Mouse (Mus musculus) CD4-positive naive resting alpha-beta T cell, adult 76 days (primary cell): ENCODE results near the gene Krtap1-4. TPM values are rescaled to one million over a fixed set of nuclear protein-coding genes. Genes with fewer than 3 reads are reported as not detected.

Source experiments
- total RNA-seq: library from RNA; stranded (reverse); gene quantifications from one replicate; pipeline ENCODE4 v1.2.4, GENCODE M21; 2023

The Krtap1-4 gene
- total RNA-seq, result not detected

DNA sequence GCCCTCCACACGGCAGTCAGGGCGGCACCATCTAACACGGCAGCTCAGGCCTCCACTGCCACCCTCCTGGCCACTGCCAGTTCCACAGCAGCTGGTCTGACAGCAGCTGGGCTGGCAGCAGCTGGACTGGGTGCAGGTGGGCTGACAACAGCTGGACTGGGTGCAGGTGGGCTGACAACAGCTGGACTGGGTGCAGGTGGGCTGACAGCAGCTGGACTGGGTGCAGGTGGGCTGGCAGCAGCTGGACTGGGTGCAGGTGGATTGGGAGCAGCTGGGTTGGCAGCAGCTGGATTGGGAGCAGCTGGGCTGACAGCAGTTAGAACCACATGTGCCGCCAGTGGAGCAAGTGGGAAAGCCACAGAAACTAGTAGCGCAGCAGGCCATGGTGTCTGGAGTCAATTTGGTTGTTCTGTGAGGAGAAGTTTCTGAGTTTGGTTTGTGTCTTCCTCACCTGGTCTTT lies at the start of gene Krtap1-4:
Krtap1-4 (minus strand) TSS at position 410 of the 460 bp plus-strand sequence.

GRCm38 (mm10) chr11:99628138-99628537 lies 44.7 kb upstream of the Krtap1-4 start, which contains the start of gene Krtap4-1:
Gene Krtap4-1 (minus strand): TSS chr11:99628238.

DNA sequence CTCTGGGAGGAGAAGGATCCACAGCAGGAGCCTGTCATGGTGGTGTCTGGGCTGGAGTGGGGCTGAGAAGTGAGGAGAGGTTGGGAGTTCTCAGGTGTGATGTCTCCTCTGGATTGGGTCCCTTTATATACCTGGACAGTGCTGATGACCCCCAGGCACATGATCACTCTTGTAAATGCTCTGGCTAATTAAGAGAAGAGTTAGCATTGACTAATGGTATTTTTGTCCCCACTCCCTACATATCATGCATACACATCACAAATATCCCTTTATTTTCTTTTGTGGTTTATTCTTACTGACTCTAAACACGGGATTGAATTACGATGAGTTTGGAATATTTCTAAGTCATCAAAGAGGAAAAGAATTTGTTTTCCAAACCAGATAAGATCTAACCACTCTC lies 36.9 kb upstream of the Krtap1-4 start, which contains the start of gene Gm11562:
Gm11562 (minus strand) TSS at position 101 of the 400 bp plus-strand sequence.

GRCm38 (mm10) chr11:99614796-99615363 lies 31.4 kb upstream of the Krtap1-4 start, which contains the start of gene Krtap2-4:
Gene Krtap2-4 (minus strand): TSS chr11:99614846.

GRCm38 (mm10) chr11:99610089-99610488 lies 26.6 kb upstream of the Krtap1-4 start, which contains the start of gene Gm11937:
Gene Gm11937 (minus strand): TSS chr11:99610189.

GRCm38 (mm10) chr11:99603208-99603607 lies 19.8 kb upstream of the Krtap1-4 start, which contains the start of gene Gm11938:
Gene Gm11938 (minus strand): TSS chr11:99603308.

DNA sequence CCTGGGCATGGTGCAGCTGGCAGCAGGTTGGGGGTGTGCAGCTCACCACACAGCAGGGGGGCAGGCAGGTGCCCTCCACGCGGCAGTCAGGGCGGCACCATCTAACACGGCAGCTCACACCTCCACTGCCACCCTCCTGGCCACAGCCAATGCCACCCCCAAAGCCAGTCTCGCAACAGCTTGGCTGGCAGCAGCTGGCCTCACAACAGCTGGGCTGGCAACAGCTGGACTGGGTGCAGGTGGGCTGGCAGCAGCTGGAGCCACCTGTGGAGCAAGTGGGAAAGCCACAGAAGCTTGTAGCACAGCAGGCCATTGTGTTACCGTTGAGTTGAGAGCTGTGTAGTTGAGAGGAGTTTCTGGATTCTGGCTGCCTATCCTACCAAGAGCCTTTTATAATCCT lies 14.3 kb upstream of the Krtap1-4 start, which contains the start of gene Krtap9-3:
Krtap9-3 (minus strand) TSS at position 364 of the 400 bp plus-strand sequence.

DNA sequence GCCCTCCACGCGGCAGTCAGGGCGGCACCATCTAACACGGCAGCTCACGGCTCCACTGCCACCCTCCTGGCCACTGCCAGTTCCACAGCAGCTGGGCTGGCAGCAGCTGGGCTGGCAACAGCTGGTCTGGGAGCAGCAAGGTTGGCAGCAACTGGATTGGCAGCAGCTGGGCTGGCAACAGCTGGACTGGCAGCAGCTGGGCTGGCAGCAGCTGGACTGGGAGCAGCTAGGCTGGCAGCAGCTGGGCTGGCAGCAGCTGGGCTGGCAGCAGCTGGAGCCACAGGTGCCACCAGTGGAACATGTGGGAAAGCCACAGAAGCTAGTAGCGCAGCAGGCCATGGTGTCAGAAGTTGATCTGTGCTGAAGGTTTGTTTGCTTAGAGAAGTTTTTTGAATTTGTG lies 7.5 kb upstream of the Krtap1-4 start, which contains the start of gene Krtap1-3:
Krtap1-3 (minus strand) TSS at position 359 of the 400 bp plus-strand sequence.

GRCm38 (mm10) chr11:99580636-99581035 lies 2.8 kb downstream of the Krtap1-4 start, which contains the start of gene Krtap1-5:
Gene Krtap1-5 (minus strand): TSS chr11:99581016.

DNA sequence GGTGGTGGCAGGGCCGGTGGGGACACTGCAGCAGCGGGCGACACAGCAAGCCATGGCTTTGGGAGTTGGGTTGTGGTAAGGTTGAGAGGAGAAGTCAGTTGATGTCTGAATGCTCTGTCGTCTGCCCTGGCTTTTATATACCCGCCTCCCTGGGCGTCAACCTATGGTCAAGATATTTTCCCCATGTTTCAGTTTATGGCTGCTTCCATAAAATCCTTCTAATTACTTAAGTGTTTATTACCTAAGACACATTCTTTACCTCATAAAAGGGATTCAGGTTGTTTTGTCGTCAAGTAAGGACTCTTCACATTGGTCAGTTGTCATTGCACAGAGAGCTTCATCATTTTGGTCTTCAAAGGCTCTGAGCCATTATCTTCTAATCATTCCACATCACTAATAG lies 16.9 kb downstream of the Krtap1-4 start, which contains the start of gene Krtap3-1:
Krtap3-1 (minus strand) TSS at position 101 of the 400 bp plus-strand sequence.

DNA sequence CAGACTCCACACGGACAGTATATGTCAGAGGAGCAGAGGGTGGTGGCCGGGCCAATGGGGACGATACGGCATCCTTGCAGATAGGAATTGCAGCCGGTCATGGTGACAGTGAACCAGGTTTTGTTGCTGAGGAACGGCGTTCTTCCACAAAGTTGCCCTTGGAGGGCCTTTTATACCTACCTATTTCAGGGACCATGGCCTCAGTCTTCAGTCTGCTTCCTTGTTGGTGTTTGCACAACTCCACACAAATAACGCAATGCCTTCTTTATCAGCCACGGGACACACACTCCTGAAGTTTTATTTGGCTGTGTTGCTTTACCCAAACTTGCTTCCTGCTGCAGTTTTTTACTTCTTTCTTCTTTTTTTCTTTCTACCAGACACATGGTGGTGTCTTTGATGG lies 24.1 kb downstream of the Krtap1-4 start, which contains the start of gene Gm11939:
Gm11939 (minus strand) TSS at position 101 of the 400 bp plus-strand sequence.

DNA sequence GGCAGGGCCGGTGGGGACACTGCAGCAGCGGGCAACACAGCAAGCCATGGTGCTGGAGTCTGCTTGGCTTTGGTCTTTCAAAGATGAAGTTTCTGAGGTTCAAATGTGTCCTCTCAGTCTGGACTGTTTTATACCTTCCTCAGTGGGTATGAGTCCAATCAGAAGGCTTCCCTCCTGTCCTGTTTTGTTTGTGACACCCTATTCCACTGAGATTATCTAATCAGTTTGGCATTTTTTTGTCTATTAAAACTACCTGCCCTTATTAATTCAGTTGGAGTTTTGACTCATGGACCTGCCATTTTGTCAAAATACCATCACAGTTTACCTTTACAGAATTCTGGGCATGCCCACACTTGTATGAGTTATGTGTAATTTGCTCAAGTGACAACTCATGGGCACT lies 26.7 kb downstream of the Krtap1-4 start, which contains the start of gene Krtap3-2:
Krtap3-2 (minus strand) TSS at position 101 of the 400 bp plus-strand sequence.

DNA sequence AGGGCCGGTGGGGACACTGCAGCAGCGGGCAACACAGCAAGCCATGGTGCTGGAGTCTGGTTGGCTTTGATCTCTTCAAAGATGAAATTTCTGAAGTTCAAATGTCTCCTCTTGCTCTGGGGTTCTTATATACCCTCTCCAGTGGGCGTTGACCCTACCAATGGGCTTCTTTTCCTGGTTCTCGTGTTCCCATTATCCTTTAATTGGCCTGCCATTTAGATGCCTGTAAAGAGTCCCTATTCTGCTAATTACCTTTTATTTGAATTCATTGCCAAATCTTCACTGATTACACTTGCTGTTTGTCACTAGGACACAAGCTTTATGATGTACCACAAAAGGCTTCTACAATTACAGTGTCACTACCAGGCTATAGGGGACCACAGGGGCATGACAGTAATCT lies 32.7 kb downstream of the Krtap1-4 start, which contains the start of gene Krtap3-3:
Krtap3-3 (minus strand) TSS at position 101 of the 400 bp plus-strand sequence.

Other genes starting within 250 kb of the Krtap1-4 start
- gene Krt26, start 245.7 kb downstream of the Krtap1-4 start, total RNA-seq, result not detected
- gene Krt27, start 232.6 kb downstream of the Krtap1-4 start, total RNA-seq, result not detected
- not detected for gene Krt28, start 208.8 kb downstream of the Krtap1-4 start, total RNA-seq
- gene Krt10, start 194.3 kb downstream of the Krtap1-4 start, total RNA-seq, result 4.6 TPM
- not detected for gene Krt12, start 161.4 kb downstream of the Krtap1-4 start, total RNA-seq
- gene Krt20, start 145.5 kb downstream of the Krtap1-4 start, total RNA-seq, result not detected
- gene Krt23, start 90.5 kb downstream of the Krtap1-4 start, total RNA-seq, result not detected
- not detected for gene Krt39, start 62.3 kb downstream of the Krtap1-4 start, total RNA-seq
- not detected for gene Krt40, start 40.5 kb downstream of the Krtap1-4 start, total RNA-seq
- gene Krtap3-3, start 32.8 kb downstream of the Krtap1-4 start, total RNA-seq, result not detected
- not detected for gene Krtap3-2, start 26.8 kb downstream of the Krtap1-4 start, total RNA-seq
- gene Gm11939, start 24.2 kb downstream of the Krtap1-4 start, total RNA-seq, result not detected
- gene Krtap3-1, start 17.0 kb downstream of the Krtap1-4 start, total RNA-seq, result not detected
- gene Krtap1-5, start 2.6 kb downstream of the Krtap1-4 start, total RNA-seq, result not detected
- gene Krtap1-3, start 7.7 kb upstream of the Krtap1-4 start, total RNA-seq, result not detected
- not detected for gene Krtap9-3, start 14.5 kb upstream of the Krtap1-4 start, total RNA-seq
- gene Gm11938, start 19.7 kb upstream of the Krtap1-4 start, total RNA-seq, result not detected
- gene Gm11937, start 26.5 kb upstream of the Krtap1-4 start, total RNA-seq, result not detected
- gene Krtap2-4, start 31.2 kb upstream of the Krtap1-4 start, total RNA-seq, result not detected
- gene Gm11562, start 36.8 kb upstream of the Krtap1-4 start, total RNA-seq, result not detected
- not detected for gene Krtap4-1, start 44.6 kb upstream of the Krtap1-4 start, total RNA-seq
- gene Krtap4-2, start 51.4 kb upstream of the Krtap1-4 start, total RNA-seq, result not detected
- not detected for gene Krtap4-7, start 60.4 kb upstream of the Krtap1-4 start, total RNA-seq
- gene Gm11555, start 66.6 kb upstream of the Krtap1-4 start, total RNA-seq, result not detected
- not detected for gene Gm11563, start 75.3 kb upstream of the Krtap1-4 start, total RNA-seq
- gene Krtap4-6, start 82.3 kb upstream of the Krtap1-4 start, total RNA-seq, result not detected
- not detected for gene Gm14190, start 107.1 kb upstream of the Krtap1-4 start, total RNA-seq
- gene Gm14180, start 150.6 kb upstream of the Krtap1-4 start, total RNA-seq, result not detected
- gene Gm11595, start 189.3 kb upstream of the Krtap1-4 start, total RNA-seq, result not detected
- not detected for gene Krtap4-8, start 197.1 kb upstream of the Krtap1-4 start, total RNA-seq
- gene Krtap4-9, start 201.5 kb upstream of the Krtap1-4 start, total RNA-seq, result not detected
- not detected for gene Gm11596, start 209.8 kb upstream of the Krtap1-4 start, total RNA-seq
- gene Gm11569, start 215.3 kb upstream of the Krtap1-4 start, total RNA-seq, result not detected
- gene Gm11554, start 220.8 kb upstream of the Krtap1-4 start, total RNA-seq, result not detected
- not detected for gene Krtap4-13, start 226.2 kb upstream of the Krtap1-4 start, total RNA-seq
- gene Gm11564, start 232.0 kb upstream of the Krtap1-4 start, total RNA-seq, result not detected